Mouse (Mus musculus) embryonic fibroblast, embryonic 13.5 days (primary cell): Measurements from ENCODE around the gene Meis2. TPM values are rescaled to one million over a fixed set of nuclear protein-coding genes. Genes with fewer than 3 reads are reported as not detected.

Source experiments
- H3K27ac ChIP-seq: 2 replicates; pipeline ENCODE4 v1.5.1; 2012; ENCODE audit warnings: low read length, control low read depth, inconsistent platforms; ENCODE audit not compliant: insufficient read depth
- H3K4me1 ChIP-seq: 2 replicates; pipeline ENCODE4 v1.6.1; 2011; ENCODE audit warnings: low read length; ENCODE audit not compliant: control insufficient read depth, insufficient read depth
- H3K4me3 ChIP-seq: 2 replicates; pipeline ENCODE4 v1.5.1; 2011; ENCODE audit warnings: mild to moderate bottlenecking, control low read depth, low read length; ENCODE audit not compliant: insufficient read depth
- CTCF ChIP-seq: IDR thresholded peaks from 2 replicates; pipeline ENCODE4 v1.5.1; 2011; ENCODE audit warnings: mild to moderate bottlenecking, control low read depth, low read length, moderate library complexity, borderline replicate concordance; ENCODE audit not compliant: insufficient read depth
- POLR2A ChIP-seq: IDR thresholded peaks from 2 replicates; pipeline ENCODE4 v1.6.1; 2011; ENCODE audit warnings: low read depth, mild to moderate bottlenecking, control low read depth, low read length, moderate library complexity
- polyA plus RNA-seq: library from polyadenylated mRNA; stranded (reverse); fragments of >200 nt; gene quantifications from 2 replicates; pipeline ENCODE4 v1.2.4, GENCODE M21; 2011; ENCODE audit warnings: low read depth; ENCODE audit not compliant: missing spikeins, insufficient read length

Gene Meis2
- polyA plus RNA-seq, 1 experiment, result 65.5 TPM

- H3K27ac ChIP-seq, result no peak overlapping the region
- H3K4me3 ChIP-seq, result peak overlapping the region; percentile 22; the same call in 1 of the 2 replicates
- TF ChIP-seq CTCF (no peak), POLR2A (no peak)
- 0 out of 2 replicates have a peak, but pooled peaks cover 2% of the 10 kb centered on the region for H3K4me1 ChIP-seq
Observed at GRCm38 (mm10) chr2:115856401-115857073, 209.1 kb downstream of the Meis2 start.

GRCm38 (mm10) chr2:115855511-115856400 is 209.9 kb downstream of the Meis2 start:
- Histone ChIP-seq H3K4me1 (0 out of 2 replicates have a peak, but pooled peaks cover 2% of the 10 kb centered on the region), H3K27ac (no peak overlapping the region), H3K4me3 (peak overlapping the region; percentile 22)
- peak; percentile 73 for TF ChIP-seq CTCF
- no peak for TF ChIP-seq POLR2A

- Histone ChIP-seq H3K4me1 (no peaks in the 10 kb centered on the region), H3K27ac (no peak overlapping the region), H3K4me3 (no peak overlapping the region)
- TF ChIP-seq POLR2A (no peak), CTCF (no peak)
Observed at GRCm38 (mm10) chr2:115854828-115855311, 210.8 kb downstream of the Meis2 start.

- Histone ChIP-seq H3K27ac (no peak overlapping the region), H3K4me3 (no peak overlapping the region), H3K4me1 (no peaks in the 10 kb centered on the region)
- TF ChIP-seq CTCF, result no peak
- no peak for TF ChIP-seq POLR2A
Observed at GRCm38 (mm10) chr2:115854007-115854827, 211.4 kb downstream of the Meis2 start.

GRCm38 (mm10) chr2:115853221-115853620 is 212.4 kb downstream of the Meis2 start:
- H3K4me1 ChIP-seq, result no peaks in the 10 kb centered on the region
- TF ChIP-seq CTCF (no peak), POLR2A (no peak)
- H3K4me3 ChIP-seq, result no peak overlapping the region
- no peak overlapping the region for H3K27ac ChIP-seq

- Histone ChIP-seq H3K4me3 (no peak overlapping the region), H3K4me1 (no peaks in the 10 kb centered on the region), H3K27ac (no peak overlapping the region)
- no peak for TF ChIP-seq CTCF
- TF ChIP-seq POLR2A, result no peak
Observed at GRCm38 (mm10) chr2:115852615-115853014, 213.0 kb downstream of the Meis2 start.

GRCm38 (mm10) chr2:115852109-115852508 is 213.5 kb downstream of the Meis2 start:
- Histone ChIP-seq H3K4me1 (no peaks in the 10 kb centered on the region), H3K27ac (no peak overlapping the region), H3K4me3 (no peak overlapping the region)
- no peak for TF ChIP-seq CTCF

GRCm38 (mm10) chr2:115850961-115851360 is 214.7 kb downstream of the Meis2 start:
- TF ChIP-seq POLR2A, result no peak
- no peak for TF ChIP-seq CTCF
- Histone ChIP-seq H3K27ac (no peak overlapping the region), H3K4me3 (no peak overlapping the region), H3K4me1 (no peaks in the 10 kb centered on the region)

GRCm38 (mm10) chr2:115842821-115843220 is 222.8 kb downstream of the Meis2 start:
- Histone ChIP-seq H3K27ac (no peak overlapping the region), H3K4me3 (no peak overlapping the region), H3K4me1 (no peaks in the 10 kb centered on the region)
- TF ChIP-seq CTCF (no peak), POLR2A (no peak)
